Mouse (Mus musculus): ENCODE measurements around the gene Frmd4a. TPM values are rescaled to one million over a fixed set of nuclear protein-coding genes. Genes with fewer than 3 reads are reported as not detected.
"Not testable (repeated sequence)": the region's sequence is repeated elsewhere in the genome, so short reads cannot be mapped to it uniquely, and the experiment has no call there.

The Frmd4a gene
- polyA plus RNA-seq, 1 experiment from 2014 or later: 16.0 TPM

- H3K36me3 ChIP-seq (replicated peaks): peaks cover 54% of the 10 kb centered on the region
- 74% methylated on average over 6 of the region's 6 CpGs for WGBS (ENCODE audit: insufficient replicate concordance)
Observed at GRCm38 (mm10) chr2:4614276-4614929, 596.9 kb downstream of the Frmd4a start.

GRCm38 (mm10) chr2:4615014-4615546 lies 597.6 kb downstream of the Frmd4a start:
- peaks cover 47% of the 10 kb centered on the region for H3K36me3 ChIP-seq (replicated peaks)
- ATAC-seq (ENCODE audit: insufficient read depth): no peak
- no peaks in the 10 kb centered on the region for H3K4me1 ChIP-seq (replicated peaks)
- H3K27ac ChIP-seq (replicated peaks): no peak overlapping the region
- no peak overlapping the region for H3K4me3 ChIP-seq (replicated peaks)
- H3K4me2 ChIP-seq: no peak overlapping the region
- no peak overlapping the region for H3K9ac ChIP-seq
- H3K27me3 ChIP-seq: no peaks in the 10 kb centered on the region
- no peaks in the 10 kb centered on the region for H3K9me3 ChIP-seq (replicated peaks)
- WGBS (ENCODE audit: insufficient replicate concordance): 87% methylated on average over 2 of the region's 2 CpGs

More at GRCm38 (mm10) chr2:4614276-4614929, 596.9 kb downstream of the Frmd4a start:
- ATAC-seq (ENCODE audit: insufficient read depth); H3K27ac ChIP-seq (replicated peaks); H3K9me3 ChIP-seq (replicated peaks); H3K4me3 ChIP-seq (replicated peaks); H3K4me2 ChIP-seq; H3K27me3 ChIP-seq; H3K4me1 ChIP-seq (replicated peaks); H3K9ac ChIP-seq: not testable (repeated sequence)

- no peak overlapping the region for H3K4me3 ChIP-seq (replicated peaks)
- peaks cover 33% of the 10 kb centered on the region for H3K36me3 ChIP-seq (replicated peaks)
- H3K27ac ChIP-seq (replicated peaks): no peak overlapping the region
- 84% methylated on average over 4 of the region's 4 CpGs for WGBS (ENCODE audit: insufficient replicate concordance)
- no peaks in the 10 kb centered on the region for H3K9me3 ChIP-seq (replicated peaks)
- no peaks in the 10 kb centered on the region for H3K4me1 ChIP-seq (replicated peaks)
- ATAC-seq (ENCODE audit: insufficient read depth): no peak
- no peaks in the 10 kb centered on the region for H3K27me3 ChIP-seq
- no peak overlapping the region for H3K9ac ChIP-seq
- H3K4me2 ChIP-seq: no peak overlapping the region
Observed at GRCm38 (mm10) chr2:4616995-4617394, 599.5 kb downstream of the Frmd4a start.

- H3K9me3 ChIP-seq (replicated peaks); H3K4me3 ChIP-seq (replicated peaks); H3K4me2 ChIP-seq; H3K9ac ChIP-seq; H3K27ac ChIP-seq (replicated peaks); H3K27me3 ChIP-seq; H3K4me1 ChIP-seq (replicated peaks); ATAC-seq (ENCODE audit: insufficient read depth): not testable (repeated sequence)
- peaks cover 34% of the 10 kb centered on the region for H3K36me3 ChIP-seq (replicated peaks)
Observed at GRCm38 (mm10) chr2:4619126-4619525, 601.6 kb downstream of the Frmd4a start.

- 63% methylated on average over 6 of the region's 6 CpGs for WGBS (ENCODE audit: insufficient replicate concordance)
- Histone ChIP-seq H3K9ac (no peak overlapping the region), H3K9me3 (replicated peaks) (no peaks in the 10 kb centered on the region), H3K27ac (replicated peaks) (no peak overlapping the region), H3K4me3 (replicated peaks) (no peak overlapping the region), H3K4me2 (no peak overlapping the region), H3K36me3 (replicated peaks) (peaks cover 36% of the 10 kb centered on the region), H3K4me1 (replicated peaks) (no peaks in the 10 kb centered on the region), H3K27me3 (no peaks in the 10 kb centered on the region)
- no peak for ATAC-seq (ENCODE audit: insufficient read depth)
Observed at GRCm38 (mm10) chr2:4619893-4620593, 602.5 kb downstream of the Frmd4a start.

- ATAC-seq (ENCODE audit: insufficient read depth): no peak
- Histone ChIP-seq H3K4me1 (replicated peaks) (no peaks in the 10 kb centered on the region), H3K27me3 (no peaks in the 10 kb centered on the region), H3K9ac (no peak overlapping the region), H3K4me3 (replicated peaks) (no peak overlapping the region), H3K4me2 (no peak overlapping the region), H3K36me3 (replicated peaks) (peaks cover 32% of the 10 kb centered on the region), H3K27ac (replicated peaks) (no peak overlapping the region), H3K9me3 (replicated peaks) (no peaks in the 10 kb centered on the region)
- WGBS (ENCODE audit: insufficient replicate concordance): 77% methylated on average over 12 of the region's 12 CpGs
Observed at GRCm38 (mm10) chr2:4620640-4621401, 603.3 kb downstream of the Frmd4a start.

- Histone ChIP-seq H3K4me1 (replicated peaks) (no peaks in the 10 kb centered on the region), H3K27me3 (no peaks in the 10 kb centered on the region), H3K9ac (no peak overlapping the region), H3K4me3 (replicated peaks) (no peak overlapping the region), H3K4me2 (no peak overlapping the region), H3K36me3 (replicated peaks) (peaks cover 32% of the 10 kb centered on the region), H3K27ac (replicated peaks) (no peak overlapping the region), H3K9me3 (replicated peaks) (no peaks in the 10 kb centered on the region)
- no peak for ATAC-seq (ENCODE audit: insufficient read depth)
- WGBS (ENCODE audit: insufficient replicate concordance): 66% methylated on average over 3 of the region's 3 CpGs
Observed at GRCm38 (mm10) chr2:4621471-4621985, 604.0 kb downstream of the Frmd4a start.

GRCm38 (mm10) chr2:4626911-4627310 lies 609.4 kb downstream of the Frmd4a start:
- H3K36me3 ChIP-seq (replicated peaks): peaks cover 70% of the 10 kb centered on the region
- no peak overlapping the region for H3K4me2 ChIP-seq
- no peak overlapping the region for H3K4me3 ChIP-seq (replicated peaks)
- H3K9me3 ChIP-seq (replicated peaks): no peaks in the 10 kb centered on the region
- WGBS (ENCODE audit: insufficient replicate concordance): 81% methylated on average over 3 of the region's 3 CpGs
- no peak overlapping the region for H3K27ac ChIP-seq (replicated peaks)
- no peaks in the 10 kb centered on the region for H3K27me3 ChIP-seq
- H3K9ac ChIP-seq: no peak overlapping the region
- no peaks in the 10 kb centered on the region for H3K4me1 ChIP-seq (replicated peaks)
- no peak for ATAC-seq (ENCODE audit: insufficient read depth)

GRCm38 (mm10) chr2:4628920-4629319 lies 611.4 kb downstream of the Frmd4a start:
- H3K9ac ChIP-seq: no peak overlapping the region
- no peak overlapping the region for H3K4me3 ChIP-seq (replicated peaks)
- 70% methylated on average over 2 of the region's 2 CpGs for WGBS (ENCODE audit: insufficient replicate concordance)
- H3K9me3 ChIP-seq (replicated peaks): no peaks in the 10 kb centered on the region
- no peaks in the 10 kb centered on the region for H3K4me1 ChIP-seq (replicated peaks)
- no peak for ATAC-seq (ENCODE audit: insufficient read depth)
- no peak overlapping the region for H3K4me2 ChIP-seq
- no peak overlapping the region for H3K27ac ChIP-seq (replicated peaks)
- H3K27me3 ChIP-seq: no peaks in the 10 kb centered on the region
- H3K36me3 ChIP-seq (replicated peaks): peaks cover 69% of the 10 kb centered on the region

- H3K27ac ChIP-seq (replicated peaks): no peak overlapping the region
- ATAC-seq (ENCODE audit: insufficient read depth): no peak
- no peaks in the 10 kb centered on the region for H3K9me3 ChIP-seq (replicated peaks)
- H3K36me3 ChIP-seq (replicated peaks): peaks cover 69% of the 10 kb centered on the region
- H3K4me1 ChIP-seq (replicated peaks): no peaks in the 10 kb centered on the region
- H3K4me2 ChIP-seq: no peak overlapping the region
- H3K9ac ChIP-seq: no peak overlapping the region
- H3K27me3 ChIP-seq: no peaks in the 10 kb centered on the region
- WGBS (ENCODE audit: insufficient replicate concordance): 69% methylated on average over 11 of the region's 11 CpGs
- H3K4me3 ChIP-seq (replicated peaks): no peak overlapping the region
Observed at GRCm38 (mm10) chr2:4629470-4629869, 612.0 kb downstream of the Frmd4a start.

Data from liver, embryonic 15.5 days (tissue).